Mouse (Mus musculus) inflammation-experienced regulatory T-cells, adult 6 months (primary cell): ENCODE measurements around the gene Fuca1. TPM values are rescaled to one million over a fixed set of nuclear protein-coding genes. Genes with fewer than 3 reads are reported as not detected.
"Not testable (repeated sequence)": the region's sequence is repeated elsewhere in the genome, so short reads cannot be mapped to it uniquely, and the experiment has no call there.

Experiments
- ATAC-seq: one replicate; pipeline ENCODE4 v1.8.0; 2017
- polyA plus RNA-seq, 3 experiments: library from polyadenylated mRNA; unstranded; fragments of 100-300 nt; shearing (Covaris generic); gene quantifications; one replicate each; pipeline ENCODE4 v1.2.1; 2017

Gene Fuca1
- polyA plus RNA-seq, 3 experiments from 2014 or later = 81.7 to 101 (median 98.9) TPM

DNA sequence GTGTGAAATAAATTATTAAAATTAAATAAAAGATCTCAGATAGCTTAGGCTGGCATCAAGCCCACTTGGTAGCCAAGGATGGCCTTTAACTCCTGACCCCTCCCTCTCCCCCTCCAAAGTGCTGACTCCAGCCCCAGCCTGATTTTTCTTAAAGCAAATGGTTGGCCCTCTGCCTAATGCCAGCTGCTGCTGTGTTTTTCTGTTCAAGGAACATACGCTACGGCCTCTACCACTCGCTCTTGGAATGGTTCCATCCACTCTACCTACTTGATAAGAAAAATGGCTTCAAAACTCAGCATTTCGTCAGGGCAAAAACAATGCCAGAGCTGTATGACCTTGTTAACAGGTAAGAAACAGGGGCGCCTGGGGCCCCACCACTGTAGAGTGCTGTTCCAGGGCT is 4.8 kb downstream of the Fuca1 start:
- no peak for ATAC-seq

GRCm38 (mm10) chr4:135926195-135926808 is 5.8 kb downstream of the Fuca1 start:
- ATAC-seq = no peak

GRCm38 (mm10) chr4:135926861-135927260 is 6.3 kb downstream of the Fuca1 start:
- ATAC-seq = no peak

GRCm38 (mm10) chr4:135928376-135928775 is 7.8 kb downstream of the Fuca1 start:
- ATAC-seq = no peak

DNA sequence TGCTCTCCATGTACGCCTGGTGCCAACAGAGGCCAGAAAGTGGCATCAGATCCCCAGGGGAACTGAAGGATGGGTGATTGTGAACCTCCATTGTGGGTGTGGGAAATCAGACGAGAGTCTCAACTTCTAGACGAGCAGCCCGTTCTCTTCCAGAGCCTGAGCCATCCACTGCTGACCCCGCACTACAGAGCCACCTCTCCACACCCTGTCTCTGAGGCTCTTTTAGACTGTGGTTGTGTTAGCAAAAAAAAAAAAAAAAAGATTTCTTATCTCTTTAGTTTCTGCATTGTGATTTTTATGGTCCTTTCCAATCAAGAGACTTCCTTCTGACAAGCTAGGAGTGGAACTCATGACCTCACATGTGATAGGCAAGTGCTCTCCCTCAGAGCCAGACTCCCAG is 8.9 kb downstream of the Fuca1 start:
- ATAC-seq = no peak

GRCm38 (mm10) chr4:135929828-135930227 is 9.3 kb downstream of the Fuca1 start:
- ATAC-seq = no peak

DNA sequence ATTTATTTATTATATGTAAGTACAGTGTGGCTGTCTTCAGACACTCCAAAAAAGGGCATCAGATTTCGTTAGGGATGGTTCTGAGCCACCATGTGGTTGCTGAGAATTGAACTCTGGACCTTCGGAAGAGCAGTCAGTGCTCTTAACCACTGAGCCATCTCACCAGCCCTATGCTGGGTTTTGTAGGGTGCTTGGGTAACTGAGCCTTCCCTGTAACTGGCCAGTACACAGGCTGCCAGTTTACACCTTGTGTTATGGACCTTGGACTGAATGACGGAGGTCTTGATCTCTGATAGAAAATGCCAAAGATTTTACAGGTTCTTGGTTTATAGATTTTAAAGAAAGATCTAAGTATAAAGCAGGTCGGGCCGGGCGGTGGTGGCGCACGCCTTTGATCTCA is 9.7 kb downstream of the Fuca1 start:
- ATAC-seq = no peak

DNA sequence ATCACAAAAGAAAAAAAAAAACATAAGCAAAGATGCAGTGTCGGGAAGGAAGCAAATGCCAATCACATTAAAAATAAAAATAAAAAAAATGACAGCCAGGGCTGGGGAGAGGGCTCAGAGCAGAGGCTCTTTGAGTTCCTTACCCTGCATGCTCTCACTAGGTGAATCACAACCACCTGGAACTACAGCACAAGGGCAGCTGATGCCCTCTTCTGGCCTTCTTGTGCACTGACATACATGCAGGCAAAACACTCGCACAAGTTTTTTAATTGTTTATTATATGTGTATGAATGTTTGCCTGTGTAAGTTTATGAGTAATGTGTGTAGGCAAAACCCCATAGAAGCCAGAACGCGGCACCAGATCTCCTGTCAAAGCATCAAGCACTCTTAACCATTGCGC is 11.3 kb downstream of the Fuca1 start:
- peak; percentile 52 for ATAC-seq

DNA sequence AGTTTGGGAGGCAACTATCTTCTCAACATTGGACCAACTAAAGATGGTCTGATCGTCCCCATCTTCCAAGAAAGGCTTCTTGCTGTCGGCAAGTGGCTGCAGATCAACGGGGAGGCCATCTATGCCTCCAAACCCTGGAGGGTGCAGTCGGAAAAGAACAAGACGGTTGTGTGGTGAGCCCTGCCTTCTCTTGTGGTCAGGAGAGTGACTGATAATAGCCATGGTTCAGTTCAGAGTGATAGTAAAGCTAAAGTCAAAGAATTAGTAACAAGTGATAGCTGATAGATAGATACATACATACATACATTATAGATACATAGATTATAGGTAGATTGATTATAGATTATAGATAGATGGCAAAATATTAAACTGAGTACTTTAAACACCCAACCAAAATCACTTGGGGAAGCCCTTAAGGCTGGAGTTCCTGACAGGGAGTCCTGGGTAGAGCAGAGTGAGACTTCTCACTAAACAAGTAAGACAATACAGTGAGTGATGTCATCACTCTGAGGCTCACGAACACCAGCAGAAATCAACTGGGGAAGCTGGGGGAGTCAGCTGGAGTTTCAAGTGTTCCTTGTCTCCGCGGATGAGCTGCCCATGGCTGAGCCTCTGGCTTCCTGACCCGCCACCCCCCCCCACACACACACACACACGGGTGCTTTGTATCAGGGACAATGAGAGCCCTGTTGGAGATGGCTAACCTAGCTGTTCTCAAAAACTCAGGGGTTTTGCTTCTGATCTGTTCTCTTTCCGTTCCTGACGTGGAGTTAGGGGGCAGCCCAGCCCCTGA is 14.4 kb downstream of the Fuca1 start:
- ATAC-seq = no peak

- no peak for ATAC-seq
These were observed 15.0 kb downstream of the Fuca1 start for GRCm38 (mm10) chr4:135935502-135935901.

- no peak for ATAC-seq
These were observed 18.3 kb downstream of the Fuca1 start for GRCm38 (mm10) chr4:135938858-135939257.

GRCm38 (mm10) chr4:135941026-135941425 is 20.5 kb downstream of the Fuca1 start:
- ATAC-seq = not testable (repeated sequence)

DNA sequence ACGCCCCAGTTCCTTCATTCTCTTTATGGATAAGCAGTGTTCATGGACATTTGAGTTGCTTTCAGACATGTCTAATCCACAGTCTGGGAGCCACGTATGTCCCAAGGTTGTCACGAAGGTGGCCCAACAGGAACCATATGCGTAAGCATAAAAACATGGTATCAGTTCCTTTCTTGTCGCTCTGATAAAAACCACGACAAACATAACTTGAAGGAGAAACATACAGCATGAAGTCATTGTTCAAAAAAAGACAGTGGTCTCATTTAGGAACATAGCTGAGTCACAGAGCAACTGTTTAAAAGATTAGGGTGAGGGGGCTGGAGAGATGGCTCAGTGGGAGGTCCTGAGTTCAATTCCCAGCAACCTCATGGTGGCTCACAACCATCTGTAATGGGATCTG is 21.7 kb downstream of the Fuca1 start:
- no peak for ATAC-seq

- ATAC-seq = no peak
These were observed 22.9 kb downstream of the Fuca1 start for GRCm38 (mm10) chr4:135943389-135943788.

- no peak for ATAC-seq
These were observed 25.2 kb downstream of the Fuca1 start for GRCm38 (mm10) chr4:135945706-135946105.

- peak; percentile 98 for ATAC-seq
These were observed 25.7 kb downstream of the Fuca1 start, which contains the start of gene Hmgcl for GRCm38 (mm10) chr4:135946278-135946658. Gene Hmgcl (plus strand): TSS chr4:135946448.

GRCm38 (mm10) chr4:135946659-135947301 is 26.2 kb downstream of the Fuca1 start:
- ATAC-seq = no peak

- no peak for ATAC-seq
These were observed 27.6 kb downstream of the Fuca1 start for GRCm38 (mm10) chr4:135948142-135948541.

- no peak for ATAC-seq
These were observed 28.9 kb downstream of the Fuca1 start for GRCm38 (mm10) chr4:135949475-135949874.

GRCm38 (mm10) chr4:135949911-135950310 is 29.4 kb downstream of the Fuca1 start:
- ATAC-seq = no peak

GRCm38 (mm10) chr4:135950365-135950764 is 29.8 kb downstream of the Fuca1 start:
- no peak for ATAC-seq

DNA sequence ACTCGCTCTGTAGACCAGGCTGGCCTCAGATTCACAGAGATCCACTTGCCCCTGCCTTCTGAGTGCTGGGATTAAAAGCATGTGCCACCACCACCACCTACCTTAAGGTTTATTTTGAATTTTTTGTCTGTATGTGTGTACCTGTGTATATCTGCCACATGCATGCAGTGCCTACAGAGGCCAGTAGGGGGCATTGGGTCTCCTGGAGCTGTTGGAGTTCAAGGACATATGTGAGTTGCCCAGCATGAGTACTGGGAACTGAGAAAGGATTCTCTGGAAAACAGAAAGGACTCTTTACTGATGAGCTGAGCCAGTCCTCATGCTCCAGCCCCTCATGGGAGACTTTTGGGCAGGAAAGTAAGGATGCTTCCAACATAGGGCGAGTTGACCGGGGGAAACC is 31.0 kb downstream of the Fuca1 start:
- no peak for ATAC-seq

DNA sequence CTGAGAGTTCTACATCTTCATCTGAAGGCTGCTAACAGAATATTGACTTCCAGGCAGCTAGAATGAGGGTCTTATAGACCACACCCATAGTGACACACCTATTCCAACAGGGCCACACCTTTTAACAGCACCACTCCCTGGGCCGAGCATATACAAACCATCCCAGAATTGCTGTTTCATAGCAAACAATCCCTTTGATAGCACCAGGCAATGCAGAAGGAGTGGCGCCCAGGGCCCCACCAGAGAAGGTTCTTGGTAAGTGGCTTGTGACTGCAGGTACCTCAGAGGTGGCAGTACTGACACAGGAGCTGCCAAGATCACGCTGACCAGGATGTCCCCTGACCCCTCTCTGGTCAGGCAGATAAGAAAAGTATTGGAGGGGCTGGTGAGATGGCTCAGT is 32.6 kb downstream of the Fuca1 start:
- ATAC-seq = no peak

- ATAC-seq = peak; percentile 65
These were observed 33.7 kb downstream of the Fuca1 start for GRCm38 (mm10) chr4:135954241-135954640.
